Mouse (Mus musculus): ENCODE measurements around the gene Faah. TPM values are rescaled to one million over a fixed set of nuclear protein-coding genes. Genes with fewer than 3 reads are reported as not detected.

Gene Faah
- total and polyA plus RNA-seq, 3 experiments: 3.4 to 15.1 (median 13.3) TPM

DNA sequence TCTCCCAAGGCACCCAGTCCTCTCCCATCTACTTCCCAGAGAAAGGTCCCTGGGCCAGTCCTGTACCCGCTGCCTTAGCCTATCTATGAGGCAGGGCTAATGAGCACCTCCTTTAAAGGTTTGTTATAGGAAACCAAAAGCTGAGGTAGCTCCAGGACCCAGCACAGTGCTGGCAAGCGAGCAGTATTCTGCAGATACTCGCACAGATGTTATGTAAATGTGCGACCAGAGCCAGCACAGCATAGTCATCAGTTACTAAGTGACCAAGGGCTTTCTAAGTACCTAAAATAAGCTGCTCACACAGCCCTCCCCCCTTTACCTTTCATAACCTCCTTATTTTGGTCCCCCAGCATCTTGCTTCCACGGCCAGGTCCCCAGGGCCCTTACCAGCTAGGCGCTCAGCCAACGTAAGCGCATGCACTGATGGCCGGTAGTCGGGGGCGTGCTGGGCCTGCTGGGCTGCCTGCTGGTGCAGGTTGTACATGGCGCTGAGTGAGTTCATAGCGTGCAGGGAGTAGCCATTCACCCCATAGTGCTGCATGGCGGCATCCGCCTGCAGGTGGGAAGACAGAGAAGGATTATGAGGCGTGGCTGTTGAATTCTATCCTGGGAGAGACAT, 94.4 kb downstream of the Faah start:
- H3K27me3 ChIP-seq (replicated peaks): peaks cover 82% of the 10 kb centered on the region
- TF ChIP-seq ZMIZ1 (IDR thresholded peaks at IDR 0.05; ENCODE audit: low read depth, low read length): no peak
- no peak for TF ChIP-seq ELF1 (IDR thresholded peaks at IDR 0.05; ENCODE audit: low read depth, low read length)
- TF ChIP-seq GABPA (IDR thresholded peaks at IDR 0.05; ENCODE audit: insufficient replicate concordance, low read depth, low read length): no peak
- no peak for TF ChIP-seq RCOR1 (conservative IDR thresholded peaks at IDR 0.05; ENCODE audit: low read depth, low read length)
- TF ChIP-seq MYC (IDR thresholded peaks at IDR 0.05; ENCODE audit: low read depth, low read length): no peak
- TF ChIP-seq SMC3 (IDR thresholded peaks at IDR 0.05; ENCODE audit: low read depth, low read length): no peak
- no peak for TF ChIP-seq POLR2A (IDR thresholded peaks at IDR 0.05; ENCODE audit: low read depth, low read length)
- TF ChIP-seq MEF2A (IDR thresholded peaks at IDR 0.05; ENCODE audit: borderline replicate concordance, low read depth, low read length): no peak
- H3K79me2 ChIP-seq (replicated peaks; ENCODE audit: control insufficient read depth, extremely low read depth, insufficient read depth, poor library complexity, severe bottlenecking): no peaks in the 10 kb centered on the region
- H3K9ac ChIP-seq (ENCODE audit: insufficient read depth, low read depth): no peak overlapping the region
- in situ Hi-C loops (cut with MboI; ENCODE audit: low pct_ligation_motif_present, low pct_unique_long_range_greater_than_20kb, low sequenced_read_pairs) (no loop called here), dilution Hi-C loops (cut with MboI; ENCODE audit: extremely low pct_ligation_motif_present, extremely low pct_unique_long_range_greater_than_20kb, low sequenced_read_pairs) (no loop called here)
- no peak overlapping the region for H3K4me3 ChIP-seq (replicated peaks in 1 of 3; ENCODE audit: low read depth in 2 of 3, low read length in 2 of 3, poor library complexity in 1 of 3)
- no peaks in the 10 kb centered on the region for H3K36me3 ChIP-seq (replicated peaks in 1 of 2; ENCODE audit: control insufficient read depth in 1 of 2, insufficient read depth in 1 of 2, low read length in 1 of 2)
- DNase-seq (ENCODE audit: extremely low read depth): no peak
- H3K27ac ChIP-seq (ENCODE audit: insufficient read depth, low read depth): no peak overlapping the region
- H3K4me1 ChIP-seq (ENCODE audit: control insufficient read depth in 1 of 2, insufficient read depth in 2 of 2): no peaks in the 10 kb centered on the region; a peak in 1 of 4 replicates
- peaks cover 2% of the 10 kb centered on the region for H3K9me3 ChIP-seq (replicated peaks; ENCODE audit: low read length)
- no peak overlapping the region for H3K4me2 ChIP-seq (ENCODE audit: insufficient read depth, low read depth, poor library complexity, severe bottlenecking)

- peaks cover 82% of the 10 kb centered on the region for H3K27me3 ChIP-seq (replicated peaks)
- no peak overlapping the region for H3K27ac ChIP-seq (ENCODE audit: insufficient read depth, low read depth)
- TF ChIP-seq POLR2AphosphoS2 (IDR thresholded peaks at IDR 0.05; ENCODE audit: low read depth, low read length): no peak
- TF ChIP-seq HCFC1 (IDR thresholded peaks at IDR 0.05; ENCODE audit: low read depth, low read length): no peak
- no peak for TF ChIP-seq NELFE (IDR thresholded peaks at IDR 0.05; ENCODE audit: low read depth, low read length)
- TF ChIP-seq CHD1 (IDR thresholded peaks at IDR 0.05; ENCODE audit: low read depth, low read length): no peak
- no peak for TF ChIP-seq RCOR1 (conservative IDR thresholded peaks at IDR 0.05; ENCODE audit: low read depth, low read length)
- TF ChIP-seq UBTF (IDR thresholded peaks at IDR 0.05; ENCODE audit: low read depth, low read length): no peak
- no peak for TF ChIP-seq CHD2 (IDR thresholded peaks at IDR 0.05; ENCODE audit: low read length)
- no peak for TF ChIP-seq TBP (conservative IDR thresholded peaks at IDR 0.05; ENCODE audit: low read depth, low read length)
- TF ChIP-seq RAD21 (IDR thresholded peaks at IDR 0.05; ENCODE audit: low read depth, low read length): no peak
- no peak for TF ChIP-seq PAX5 (IDR thresholded peaks at IDR 0.05; ENCODE audit: low read length)
- no peak for TF ChIP-seq MEF2A (IDR thresholded peaks at IDR 0.05; ENCODE audit: borderline replicate concordance, low read depth, low read length)
- no peak for TF ChIP-seq CTCF (conservative IDR thresholded peaks at IDR 0.05 in 1 of 2, IDR thresholded peaks at IDR 0.05 in 1 of 2; ENCODE audit: low read depth in 2 of 2, low read length in 2 of 2)
- TF ChIP-seq MAX (IDR thresholded peaks at IDR 0.05; ENCODE audit: low read length): no peak
- no peak for TF ChIP-seq TCF12 (IDR thresholded peaks at IDR 0.05; ENCODE audit: low read depth, low read length)
- no peak for TF ChIP-seq MAFK (IDR thresholded peaks at IDR 0.05; ENCODE audit: insufficient replicate concordance, low read length)
- no peak for TF ChIP-seq ZC3H11A (IDR thresholded peaks at IDR 0.05; ENCODE audit: low read depth, low read length)
- TF ChIP-seq EP300 (IDR thresholded peaks at IDR 0.05; ENCODE audit: low read length): no peak
- TF ChIP-seq JUN (IDR thresholded peaks at IDR 0.05; ENCODE audit: insufficient read depth, low read depth, low read length): no peak
- H3K4me2 ChIP-seq (ENCODE audit: insufficient read depth, low read depth, poor library complexity, severe bottlenecking): no peak overlapping the region
- no peaks in the 10 kb centered on the region for H3K36me3 ChIP-seq (replicated peaks in 1 of 2; ENCODE audit: control insufficient read depth in 1 of 2, insufficient read depth in 1 of 2, low read length in 1 of 2)
- H3K4me1 ChIP-seq (ENCODE audit: control insufficient read depth in 1 of 2, insufficient read depth in 2 of 2): no peaks in the 10 kb centered on the region; a peak in 1 of 4 replicates
- H3K4me3 ChIP-seq (replicated peaks in 1 of 3; ENCODE audit: low read depth in 2 of 3, low read length in 2 of 3, poor library complexity in 1 of 3): no peak overlapping the region
- peaks cover 2% of the 10 kb centered on the region for H3K9me3 ChIP-seq (replicated peaks; ENCODE audit: low read length)
- in situ Hi-C loops (cut with MboI; ENCODE audit: low pct_ligation_motif_present, low pct_unique_long_range_greater_than_20kb, low sequenced_read_pairs): no loop called here
- dilution Hi-C loops (cut with MboI; ENCODE audit: extremely low pct_ligation_motif_present, extremely low pct_unique_long_range_greater_than_20kb, low sequenced_read_pairs): no loop called here
- H3K79me2 ChIP-seq (replicated peaks; ENCODE audit: control insufficient read depth, extremely low read depth, insufficient read depth, poor library complexity, severe bottlenecking): no peaks in the 10 kb centered on the region
- no peak for DNase-seq (ENCODE audit: extremely low read depth)
- no peak overlapping the region for H3K9ac ChIP-seq (ENCODE audit: insufficient read depth, low read depth)
These were observed 95.0 kb downstream of the Faah start for GRCm38 (mm10) chr4:115922688-115923087.
